Mouse (Mus musculus): Measurements from ENCODE around the gene Adgrv1. TPM values are rescaled to one million over a fixed set of nuclear protein-coding genes. Genes with fewer than 3 reads are reported as not detected.

Gene Adgrv1
- total RNA-seq, 2 experiments from 2014 or later = 0.81 to 1.4 TPM

DNA sequence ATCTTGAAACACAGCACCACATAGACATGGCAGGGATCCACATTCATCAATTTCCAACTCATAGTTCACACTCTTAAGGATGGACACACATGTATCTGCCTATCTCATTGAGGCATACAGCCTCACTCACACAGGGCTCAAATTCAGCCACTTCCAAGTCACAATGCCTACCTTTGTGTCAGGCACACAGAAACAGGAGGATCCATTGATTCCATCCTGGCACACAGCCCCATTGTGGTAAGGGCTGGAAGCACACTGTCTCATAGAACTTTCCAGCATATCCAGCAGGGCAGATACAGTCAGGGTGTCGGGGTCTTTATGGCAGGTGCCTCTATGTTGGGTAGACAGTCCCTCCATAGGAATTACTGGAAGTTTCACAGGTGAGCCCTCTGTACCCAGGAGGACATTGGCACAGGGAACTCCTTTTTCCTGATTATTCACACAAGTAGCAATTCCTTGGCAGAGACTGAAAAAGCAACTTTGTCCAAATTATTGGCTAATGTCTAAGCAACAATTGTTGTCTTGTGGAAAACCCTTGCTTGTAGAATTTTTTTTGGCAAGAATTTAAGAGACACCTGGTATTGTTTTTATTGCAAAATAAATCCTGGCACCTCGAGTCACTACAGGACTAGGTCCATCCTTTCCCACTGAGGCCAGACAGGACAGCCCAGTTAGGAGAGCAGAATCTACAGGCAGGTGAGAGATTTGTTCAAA lies 545.8 kb downstream of the Adgrv1 start:
- peak; percentile 7 to 12 for DNase-seq (ENCODE audit: low spot score in 2 of 2)

GRCm38 (mm10) chr13:81072214-81072613 lies 560.7 kb downstream of the Adgrv1 start:
- DNase-seq (ENCODE audit: low spot score in 2 of 2) = no peak

- DNase-seq (ENCODE audit: low spot score in 2 of 2) = no peak
Measured at GRCm38 (mm10) chr13:81051448-81051847, 581.5 kb downstream of the Adgrv1 start.

DNA sequence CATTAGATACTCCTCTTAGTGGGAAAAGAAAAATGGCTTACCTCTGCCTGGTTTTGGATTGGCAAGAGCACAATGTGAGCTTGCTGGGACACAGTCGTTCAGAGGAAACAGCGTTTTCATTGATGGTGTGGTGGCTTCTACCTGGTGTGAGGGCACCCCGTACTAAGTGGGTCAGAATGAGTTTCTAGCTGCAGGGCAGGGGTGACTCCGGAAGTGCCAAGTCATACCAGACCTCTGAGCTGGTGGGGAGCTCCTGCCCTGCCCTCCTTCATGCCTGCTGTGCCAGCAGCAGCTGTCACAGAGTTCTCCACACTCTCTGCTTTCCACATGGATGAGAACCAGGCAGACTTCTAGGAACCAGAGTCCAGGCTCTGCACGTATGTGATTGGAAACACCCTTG lies 582.0 kb downstream of the Adgrv1 start:
- DNase-seq (ENCODE audit: low spot score in 2 of 2) = no peak

- DNase-seq (ENCODE audit: low spot score in 2 of 2) = no peak
Measured at GRCm38 (mm10) chr13:81045345-81045744, 587.6 kb downstream of the Adgrv1 start.

Small RNA genes lying within 50 kb of the gene (microRNA-seq; reads per million reads assigned to microRNA genes)
- gene Gm25241 = 0 reads per million in 2 experiments

Other genes starting within 250 kb of the Adgrv1 start
- 10 to 100 TPM; 12.7 to 16.3 TPM for gene Lysmd3, start 24.5 kb upstream of the Adgrv1 start, total RNA-seq (2021)
- 1 to 10 TPM; 5.0 to 5.6 TPM for gene Polr3g, start 77.9 kb upstream of the Adgrv1 start, total RNA-seq (2021)
- 10 to 100 TPM; 19.6 to 21.3 TPM for gene Mblac2, start 78.2 kb upstream of the Adgrv1 start, total RNA-seq (2021)
- gene Cetn3, start 149.9 kb upstream of the Adgrv1 start, total RNA-seq (2021) = 100 to 1,000 TPM; 108 TPM

All from left cerebral cortex, adult 18-20 months (tissue).